Mouse (Mus musculus) bone marrow, adult 2 months (tissue): ENCODE measurements at regions not wholly inside any gene's neighbourhood (a gene's known extent, or its start where the extent isn't known, plus 50 kb on each side); places are given as distances from the start of the nearest gene placed in this dataset.

Experiments used
- CTCF ChIP-seq: fragments of 200-500 bp; IDR thresholded peaks from 2 replicates; pipeline ENCODE4 v1.5.1; 2011; ENCODE audit warnings: low read length, control low read depth; ENCODE audit not compliant: control insufficient read depth, insufficient read depth
- POLR2A ChIP-seq: fragments of 200-500 bp; IDR thresholded peaks from 2 replicates; pipeline ENCODE4 v1.6.1; 2011; ENCODE audit warnings: low read depth, mild to moderate bottlenecking, control low read depth, low read length, borderline replicate concordance; ENCODE audit not compliant: control insufficient read depth

DNA sequence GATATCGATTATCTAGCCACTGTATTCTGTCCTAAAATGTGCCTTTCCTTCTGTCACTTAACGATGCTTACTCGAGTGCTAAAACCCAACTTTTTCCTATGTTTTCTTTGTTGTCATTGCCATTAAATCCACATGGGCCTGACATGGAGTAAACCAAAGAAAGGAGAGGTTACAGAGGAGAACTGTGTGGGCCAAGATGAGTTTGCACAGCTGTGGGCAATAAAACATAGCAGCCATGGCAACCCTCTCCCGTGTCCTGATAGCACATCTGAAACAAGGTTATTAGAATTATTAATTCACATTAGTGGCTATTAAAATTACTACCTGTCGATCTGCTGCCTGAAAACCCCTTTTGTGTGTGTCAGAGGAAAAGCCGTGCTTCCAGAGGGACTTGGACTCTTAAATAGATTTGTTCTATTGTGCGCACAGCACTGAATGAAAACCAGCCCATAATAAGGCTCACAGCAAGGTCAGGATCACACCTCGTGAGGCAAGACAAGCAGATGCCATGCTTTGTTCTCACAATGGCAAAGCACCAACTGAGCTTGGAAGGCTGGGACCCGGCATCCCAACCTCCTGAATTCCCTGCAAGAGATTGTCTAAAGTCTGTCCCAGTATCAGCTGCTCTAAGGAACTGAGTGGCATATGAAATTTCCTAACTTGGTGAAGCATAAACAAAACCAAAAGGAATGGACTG lies 95.0 kb upstream of the Nrp1 start:
- TF ChIP-seq CTCF = no peak
- no peak for TF ChIP-seq POLR2A
